Mouse (Mus musculus) heart, postnatal 4 days (tissue): ENCODE data around the gene Dntt. TPM values are rescaled to one million over a fixed set of nuclear protein-coding genes. Genes with fewer than 3 reads are reported as not detected.

Experiments
- DNase-seq: peaks from one replicate; pipeline ENCODE4 v3.0.0; 2021
- total RNA-seq, 2 experiments: library from RNA; stranded (reverse); gene quantifications; 2 replicates each; pipeline ENCODE4 v1.2.3; 2021

The Dntt gene
- total RNA-seq, 2 experiments from 2014 or later, result not detected

GRCm38 (mm10) chr19:41071500-41071899, 42.4 kb downstream of the Dntt start:
- DNase-seq, result peak; percentile 92

GRCm38 (mm10) chr19:41073746-41074455, 44.8 kb downstream of the Dntt start:
- no peak for DNase-seq

GRCm38 (mm10) chr19:41076906-41077305, 47.8 kb downstream of the Dntt start, which contains the start of gene Opalin:
Gene Opalin (minus strand): TSS chr19:41077113.
- DNase-seq, result no peak

DNA sequence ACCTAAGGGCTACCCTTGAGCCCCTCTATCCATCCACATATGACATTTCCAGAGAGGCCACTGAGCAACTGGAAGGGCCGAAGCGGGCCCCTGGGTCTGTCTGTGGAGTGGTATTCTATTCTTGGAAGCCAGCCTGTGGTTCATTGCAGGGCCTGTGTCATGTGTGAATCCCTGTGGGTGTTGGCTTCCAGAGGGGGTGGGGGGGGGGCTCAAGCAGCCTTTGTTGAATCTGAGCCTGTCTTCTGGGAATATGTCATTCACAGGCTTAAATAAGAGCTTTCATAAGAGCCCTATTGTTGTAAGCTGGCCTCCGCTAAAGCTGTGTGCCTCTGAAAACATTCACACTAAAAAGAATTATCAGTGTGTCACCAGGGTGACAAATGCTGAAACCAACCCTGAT, 52.5 kb downstream of the Dntt start:
- no peak for DNase-seq

GRCm38 (mm10) chr19:41083646-41084045, 54.6 kb downstream of the Dntt start:
- no peak for DNase-seq

DNA sequence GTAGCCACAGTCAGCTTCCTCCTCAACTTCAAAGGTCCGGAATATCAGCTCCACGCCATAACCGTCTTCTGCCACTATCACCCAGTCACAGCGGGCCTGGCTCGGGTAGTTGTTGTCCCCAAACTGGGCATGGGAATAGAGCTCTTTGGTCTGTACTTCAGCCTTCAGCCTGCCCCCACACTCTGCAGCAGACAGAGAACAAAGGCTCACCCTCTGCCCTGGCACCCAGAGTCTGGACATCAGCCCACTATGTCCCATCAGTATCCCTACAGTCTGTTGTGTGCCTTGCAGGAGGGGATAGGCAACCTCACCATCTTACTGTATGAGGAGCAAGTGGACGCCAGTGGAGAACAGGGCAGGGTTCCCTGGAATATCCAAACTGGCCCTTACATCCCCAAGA, 57.2 kb downstream of the Dntt start:
- no peak for DNase-seq

DNA sequence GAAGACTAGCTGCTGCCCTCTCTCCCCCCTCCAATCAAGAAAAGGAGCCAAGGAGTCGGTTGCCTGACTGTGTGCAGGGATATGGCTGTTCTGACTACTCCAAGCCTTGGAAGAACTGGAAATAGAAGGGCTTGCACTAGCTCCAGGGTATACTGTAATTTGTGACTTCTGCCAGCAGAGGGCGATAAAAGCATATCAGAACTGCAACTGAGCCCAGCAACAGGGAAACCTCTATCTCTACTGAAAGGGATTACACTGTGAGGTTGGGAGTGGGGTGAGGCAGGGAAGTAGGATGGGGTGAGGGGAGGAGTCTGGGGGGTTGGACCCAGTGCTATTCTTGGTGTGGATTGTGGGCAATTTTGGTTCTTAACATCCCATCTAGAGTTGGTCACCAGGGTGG, 57.6 kb downstream of the Dntt start:
- peak; percentile 81 for DNase-seq

DNA sequence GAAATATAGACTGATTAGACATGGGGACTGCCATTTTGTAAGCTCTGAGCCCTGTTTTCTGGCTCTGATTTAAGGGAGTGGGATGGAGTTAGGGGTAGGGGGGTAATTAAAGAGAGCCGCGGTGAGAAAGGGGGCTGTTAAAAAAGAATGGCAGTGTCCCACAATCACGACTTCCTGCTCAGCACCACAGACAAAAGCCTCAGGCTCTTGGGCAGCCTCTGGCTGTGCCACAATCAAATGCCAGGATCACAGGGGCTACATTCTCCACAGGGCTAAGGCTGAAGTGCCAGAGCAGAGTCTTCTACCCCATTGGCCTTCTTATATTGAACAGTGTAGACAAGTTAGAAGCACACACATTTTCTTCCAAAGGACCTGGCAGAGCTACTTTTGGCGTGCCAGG, 58.8 kb downstream of the Dntt start:
- no peak for DNase-seq

GRCm38 (mm10) chr19:41088491-41088890, 59.4 kb downstream of the Dntt start:
- DNase-seq, result no peak

DNA sequence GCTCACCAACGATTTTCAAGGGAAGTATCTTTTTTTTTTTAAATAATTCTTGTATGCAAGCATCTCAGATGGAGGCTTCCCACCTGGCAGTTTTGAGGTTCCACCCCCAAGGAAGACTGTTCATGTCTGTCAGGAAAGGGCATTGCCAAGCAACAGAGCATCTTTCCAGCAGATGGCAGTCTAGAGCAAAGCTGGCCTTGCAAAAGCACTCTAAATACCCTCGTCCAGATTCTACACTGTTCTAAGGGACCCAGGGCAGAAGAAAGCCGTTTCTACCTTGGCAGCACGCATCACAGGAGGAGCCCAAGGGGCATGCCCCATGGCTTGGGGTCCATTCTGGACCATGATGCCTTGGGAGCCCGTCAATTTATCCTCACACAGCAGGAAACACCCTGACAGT, 60.8 kb downstream of the Dntt start:
- DNase-seq, result peak; percentile 70

GRCm38 (mm10) chr19:41091901-41092300, 62.8 kb downstream of the Dntt start:
- no peak for DNase-seq

- no peak for DNase-seq
Observed at GRCm38 (mm10) chr19:41097038-41097437, 68.0 kb downstream of the Dntt start.

DNA sequence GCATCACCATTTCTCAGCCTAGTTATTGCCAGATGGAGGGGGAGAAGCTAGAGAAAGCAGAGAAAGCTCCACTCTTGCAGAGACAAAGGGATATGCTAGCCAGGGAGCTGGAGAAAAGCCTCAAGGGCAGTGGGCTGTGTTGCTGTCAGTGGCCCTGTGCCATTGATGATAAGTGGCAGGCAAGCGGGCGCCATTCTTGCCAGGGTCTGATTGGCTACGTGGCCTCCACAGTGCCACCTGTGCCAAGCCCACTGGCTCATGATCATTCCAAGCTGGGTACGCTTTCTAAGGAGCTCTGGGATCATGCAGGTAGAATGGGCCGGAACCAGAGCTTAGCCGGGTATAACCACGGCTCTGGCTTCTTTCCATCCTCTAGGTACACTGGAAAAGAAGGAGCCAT, 71.8 kb downstream of the Dntt start:
- no peak for DNase-seq

- DNase-seq, result peak; percentile 28
Observed at GRCm38 (mm10) chr19:41101390-41101789, 72.3 kb downstream of the Dntt start.

- peak; percentile 33 for DNase-seq
Observed at GRCm38 (mm10) chr19:41104922-41105321, 75.8 kb downstream of the Dntt start.

- DNase-seq, result no peak
Observed at GRCm38 (mm10) chr19:41107530-41107929, 78.5 kb downstream of the Dntt start.

DNA sequence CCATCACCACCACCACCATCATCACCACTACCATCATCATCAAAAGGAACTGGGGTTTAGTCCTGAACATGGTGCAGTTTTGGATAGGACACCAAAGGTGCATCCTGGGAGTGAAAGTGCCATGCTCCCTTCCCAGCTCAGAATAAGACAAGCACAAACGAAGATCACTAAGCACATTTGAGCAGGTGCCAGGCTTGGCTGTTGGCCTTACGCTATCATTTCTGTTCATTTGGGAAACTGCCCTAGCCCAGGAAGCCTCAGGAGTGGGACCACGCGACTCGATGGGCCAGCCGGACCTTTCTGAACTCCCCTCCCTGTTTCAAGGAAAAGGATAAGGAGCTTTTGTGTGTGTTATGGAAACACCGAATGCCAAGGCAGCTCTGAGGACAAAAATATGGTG, 79.6 kb downstream of the Dntt start:
- DNase-seq, result no peak

Other genes starting within 250 kb of the Dntt start
- 1 to 10 TPM; 7.4 to 7.5 TPM for gene Ccnj, start 198.0 kb upstream of the Dntt start, total RNA-seq
- 10 to 100 TPM in 1 of 2 experiments, 1 to 10 TPM in 1; 9.6 to 10.9 TPM for gene Zfp518a, start 134.6 kb upstream of the Dntt start, total RNA-seq
- gene Blnk, start 34.7 kb upstream of the Dntt start, total RNA-seq, result under 1 TPM; 0.27 to 0.55 TPM
- not detected for gene Opalin, start 47.8 kb downstream of the Dntt start, total RNA-seq
- 1 to 10 TPM; 2.3 to 2.4 TPM for gene Tll2, start 177.6 kb downstream of the Dntt start, total RNA-seq
- gene Tm9sf3, start 234.7 kb downstream of the Dntt start, total RNA-seq, result 100 to 1,000 TPM; 119 TPM